Mouse (Mus musculus) testis, adult 2 months (tissue): ENCODE results near the gene Frmd4a. TPM values are rescaled to one million over a fixed set of nuclear protein-coding genes. Genes with fewer than 3 reads are reported as not detected.

ENCODE experiments used
- H3K27ac ChIP-seq: fragments of 200-500 bp; 2 replicates; pipeline ENCODE4 v1.5.1; 2012; ENCODE audit warnings: low read depth, low read length; ENCODE audit not compliant: control insufficient read depth, insufficient read depth
- H3K27me3 ChIP-seq: fragments of 200-500 bp; 2 replicates; pipeline ENCODE4 v1.6.1; 2012; ENCODE audit warnings: mild to moderate bottlenecking, low read length, moderate library complexity; ENCODE audit not compliant: control insufficient read depth, insufficient read depth
- H3K36me3 ChIP-seq: fragments of 200-500 bp; 2 replicates; pipeline ENCODE4 v1.6.1; 2012; ENCODE audit warnings: mild to moderate bottlenecking, low read length; ENCODE audit not compliant: control insufficient read depth, insufficient read depth
- H3K4me1 ChIP-seq: fragments of 200-500 bp; 2 replicates; pipeline ENCODE4 v1.6.1; 2012; ENCODE audit warnings: low read length; ENCODE audit not compliant: control insufficient read depth, insufficient read depth
- H3K4me3 ChIP-seq: fragments of 200-500 bp; 2 replicates; pipeline ENCODE4 v1.5.1; 2012; ENCODE audit warnings: low read depth, mild to moderate bottlenecking, low read length, moderate library complexity, mixed read lengths; ENCODE audit not compliant: control insufficient read depth
- CTCF ChIP-seq: fragments of 200-500 bp; IDR thresholded peaks from 2 replicates; pipeline ENCODE4 v1.5.1; 2012; ENCODE audit warnings: low read depth, mild to moderate bottlenecking, inconsistent platforms, low read length, moderate library complexity; ENCODE audit not compliant: control insufficient read depth, insufficient read depth, insufficient replicate concordance
- POLR2A ChIP-seq: fragments of 200-500 bp; IDR thresholded peaks from 2 replicates; pipeline ENCODE4 v1.6.1; 2012; ENCODE audit warnings: low read depth, mild to moderate bottlenecking, inconsistent platforms, low read length, moderate library complexity; ENCODE audit not compliant: control insufficient read depth
- polyA plus RNA-seq: library from polyadenylated mRNA; depleted of rRNA; stranded (reverse); fragments of >200 nt; gene quantifications from 2 replicates; pipeline ENCODE4 v1.2.3, GENCODE M21; 2012

Gene Frmd4a
- polyA plus RNA-seq, 1 experiment, result 6.1 TPM

- TF ChIP-seq CTCF (no peak), POLR2A (no peak)
- Histone ChIP-seq H3K27me3 (no peaks in the 10 kb centered on the region), H3K36me3 (no peaks in the 10 kb centered on the region), H3K4me3 (no peak overlapping the region), H3K4me1 (peaks cover 3% of the 10 kb centered on the region; the same call in 1 of the 2 replicates), H3K27ac (no peak overlapping the region)
Measured at GRCm38 (mm10) chr2:4649646-4650045, 632.1 kb downstream of the Frmd4a start.

- Histone ChIP-seq H3K4me3 (peak within 1 kb of the TSS; percentile 98), H3K36me3 (no peaks in the 10 kb centered on the region), H3K27ac (peak within 1 kb of the TSS; percentile 89), H3K4me1 (peaks cover 3% of the 10 kb centered on the region; the same call in 1 of the 2 replicates), H3K27me3 (no peaks in the 10 kb centered on the region)
- TF ChIP-seq CTCF (peak; percentile 80), POLR2A (peak; percentile 76)
Measured at GRCm38 (mm10) chr2:4651500-4652285, 634.2 kb downstream of the Frmd4a start, which contains the start of gene Prpf18. Prpf18 (minus strand) TSS chr2:4652113.

- TF ChIP-seq CTCF, result no peak
- TF ChIP-seq POLR2A, result no peak
- Histone ChIP-seq H3K36me3 (no peaks in the 10 kb centered on the region), H3K4me1 (no peaks in the 10 kb centered on the region; the same call in 1 of the 2 replicates), H3K4me3 (no peak overlapping the region), H3K27ac (no peak overlapping the region), H3K27me3 (no peaks in the 10 kb centered on the region)
Measured at GRCm38 (mm10) chr2:4660677-4661076, 643.2 kb downstream of the Frmd4a start.
